Mouse (Mus musculus): ENCODE measurements at regions not wholly inside any gene's neighbourhood (a gene's known extent, or its start where the extent isn't known, plus 50 kb on each side); places are given as distances from the start of the nearest gene placed in this dataset.

DNA sequence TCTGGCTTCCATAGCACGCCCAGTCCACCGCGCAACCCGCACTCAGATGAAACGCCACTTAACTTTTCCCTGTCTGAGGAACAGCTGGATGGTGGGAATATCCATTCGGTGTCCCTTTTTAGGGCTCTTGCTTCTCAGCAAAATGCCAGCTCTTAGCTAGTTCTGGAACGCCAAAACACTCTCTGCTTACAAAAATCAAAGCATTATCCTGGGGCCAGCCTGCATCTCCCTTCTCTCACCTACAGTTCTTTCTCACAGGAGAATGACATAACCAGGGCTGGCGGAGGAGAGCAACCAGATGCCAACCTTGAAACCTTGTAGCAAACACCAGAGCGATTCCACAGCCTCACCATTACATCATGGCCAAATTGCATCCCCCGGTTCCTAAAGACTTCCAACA is 236.4 kb upstream of the Kazn start:
- H3K4me1 ChIP-seq (ENCODE audit: control insufficient read depth, insufficient read depth, low read length) = peaks cover 22% of the 10 kb centered on the region
- 78% methylated on average over 10 of the region's 10 CpGs for WGBS
- H3K4me3 ChIP-seq (replicated peaks; ENCODE audit: low read depth, low read length) = peak overlapping the region; percentile 20
- ATAC-seq (ENCODE audit: low FRiP score, low TSS enrichment) (no peak), DNase-seq (no peak)
- no peaks in the 10 kb centered on the region for H3K36me3 ChIP-seq (ENCODE audit: control insufficient read depth, insufficient read depth, low read length)
- H3K27ac ChIP-seq (replicated peaks; ENCODE audit: low read depth, low read length) = no peak overlapping the region
- no peaks in the 10 kb centered on the region for H3K27me3 ChIP-seq (ENCODE audit: control insufficient read depth, insufficient read depth, low read length)
- no peak overlapping the region for H3K9ac ChIP-seq (replicated peaks; ENCODE audit: low read length)
- no peaks in the 10 kb centered on the region for H3K9me3 ChIP-seq (ENCODE audit: control insufficient read depth, low read length)
- H3K4me2 ChIP-seq (ENCODE audit: low read length) = peak overlapping the region; percentile 51

DNA sequence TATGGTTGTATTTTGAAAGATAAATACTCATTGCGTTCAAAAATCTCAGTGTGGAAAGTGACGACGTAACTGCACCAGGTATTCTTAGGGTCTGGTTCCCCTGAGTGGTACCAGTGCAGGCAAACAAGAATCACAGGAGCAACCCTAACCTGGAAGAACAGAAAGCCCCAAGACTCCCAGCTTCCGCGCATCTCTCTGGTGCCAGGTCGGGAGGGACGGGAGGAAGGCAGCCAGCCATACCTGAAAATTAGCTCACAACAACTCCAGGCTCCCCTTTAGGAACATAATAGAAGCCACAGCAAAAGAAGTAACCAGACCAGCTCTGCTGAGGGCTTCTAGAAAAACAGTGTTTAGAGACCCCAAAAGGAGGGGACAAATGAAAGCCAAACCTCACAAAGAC is 235.4 kb upstream of the Kazn start:
- no peak overlapping the region for H3K9ac ChIP-seq (replicated peaks; ENCODE audit: low read length)
- H3K4me1 ChIP-seq (ENCODE audit: control insufficient read depth, insufficient read depth, low read length) = peaks cover 22% of the 10 kb centered on the region
- H3K36me3 ChIP-seq (ENCODE audit: control insufficient read depth, insufficient read depth, low read length) = no peaks in the 10 kb centered on the region
- 0 out of 2 replicates have a peak overlapping the region, but pooled peaks have one; percentile 20 for H3K4me3 ChIP-seq (replicated peaks; ENCODE audit: low read depth, low read length)
- no peaks in the 10 kb centered on the region for H3K27me3 ChIP-seq (ENCODE audit: control insufficient read depth, insufficient read depth, low read length)
- peak overlapping the region; percentile 51 for H3K4me2 ChIP-seq (ENCODE audit: low read length)
- WGBS = 81% methylated on average over 7 of the region's 7 CpGs
- H3K27ac ChIP-seq (replicated peaks; ENCODE audit: low read depth, low read length) = no peak overlapping the region
- no peaks in the 10 kb centered on the region for H3K9me3 ChIP-seq (ENCODE audit: control insufficient read depth, low read length)
- ATAC-seq (ENCODE audit: low FRiP score, low TSS enrichment) (no peak), DNase-seq (no peak)

DNA sequence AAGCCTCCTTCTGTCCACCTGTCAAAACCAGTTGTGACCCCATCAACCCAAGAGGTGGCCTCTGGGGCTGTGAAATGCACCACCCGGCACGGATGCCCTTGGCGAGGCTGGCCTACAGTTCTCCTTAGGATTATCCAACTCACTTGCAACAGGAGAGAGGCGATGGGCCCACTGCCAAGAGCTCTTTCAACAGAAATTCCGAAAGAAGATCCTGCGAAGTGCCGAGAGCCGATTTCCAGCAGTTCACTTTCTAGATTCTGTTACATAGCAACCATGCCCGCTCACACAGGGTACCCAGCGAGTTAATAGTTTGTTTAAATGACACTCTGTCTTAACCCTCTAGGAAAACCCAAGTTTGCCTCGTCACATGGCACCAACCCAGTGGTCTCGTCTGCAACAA is 234.8 kb upstream of the Kazn start:
- no peak overlapping the region for H3K4me3 ChIP-seq (replicated peaks; ENCODE audit: low read depth, low read length)

DNA sequence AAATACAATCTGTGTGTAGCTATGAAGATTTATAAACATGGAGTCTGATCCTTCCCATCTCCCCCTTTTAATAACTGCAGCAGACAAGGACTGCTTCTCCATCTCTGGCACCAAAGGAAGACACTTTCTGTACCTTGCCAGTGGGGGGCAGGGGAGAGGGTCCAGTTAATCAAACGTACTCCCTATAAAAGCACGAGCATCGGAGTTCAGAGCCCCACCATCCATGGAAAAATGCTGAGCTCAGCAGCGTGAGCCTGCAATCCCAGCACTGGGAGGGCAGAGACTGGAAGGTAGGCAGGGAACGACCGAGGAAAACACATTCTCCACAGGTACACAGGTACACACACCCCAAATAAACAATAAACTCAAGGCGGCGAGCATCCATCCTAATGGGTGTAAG is 234.1 kb upstream of the Kazn start:
- ATAC-seq (ENCODE audit: low FRiP score, low TSS enrichment) = no peak
- no peak for DNase-seq
- no peak overlapping the region for H3K27ac ChIP-seq (replicated peaks; ENCODE audit: low read depth, low read length)
- no peaks in the 10 kb centered on the region for H3K27me3 ChIP-seq (ENCODE audit: control insufficient read depth, insufficient read depth, low read length)
- H3K4me3 ChIP-seq (replicated peaks; ENCODE audit: low read depth, low read length) = no peak overlapping the region
- H3K36me3 ChIP-seq (ENCODE audit: control insufficient read depth, insufficient read depth, low read length) = no peaks in the 10 kb centered on the region
- WGBS = 73% methylated on average over 8 of the region's 8 CpGs
- peaks cover 22% of the 10 kb centered on the region for H3K4me1 ChIP-seq (ENCODE audit: control insufficient read depth, insufficient read depth, low read length)
- no peak overlapping the region for H3K4me2 ChIP-seq (ENCODE audit: low read length)
- no peak overlapping the region for H3K9ac ChIP-seq (replicated peaks; ENCODE audit: low read length)
- H3K9me3 ChIP-seq (ENCODE audit: control insufficient read depth, low read length) = no peaks in the 10 kb centered on the region

More for the DNA sequence above, 234.8 kb upstream of the Kazn start:
- Histone ChIP-seq H3K9ac (replicated peaks; ENCODE audit: low read length) (no peak overlapping the region), H3K9me3 (ENCODE audit: control insufficient read depth, low read length) (no peaks in the 10 kb centered on the region), H3K4me1 (ENCODE audit: control insufficient read depth, insufficient read depth, low read length) (peaks cover 22% of the 10 kb centered on the region), H3K36me3 (ENCODE audit: control insufficient read depth, insufficient read depth, low read length) (no peaks in the 10 kb centered on the region), H3K27me3 (ENCODE audit: control insufficient read depth, insufficient read depth, low read length) (no peaks in the 10 kb centered on the region), H3K27ac (replicated peaks; ENCODE audit: low read depth, low read length) (no peak overlapping the region), H3K4me2 (ENCODE audit: low read length) (peak overlapping the region; percentile 51)
- peak; percentile 82 for DNase-seq
- WGBS = 37% methylated on average over 12 of the region's 12 CpGs
- ATAC-seq (ENCODE audit: low FRiP score, low TSS enrichment) = no peak

DNA sequence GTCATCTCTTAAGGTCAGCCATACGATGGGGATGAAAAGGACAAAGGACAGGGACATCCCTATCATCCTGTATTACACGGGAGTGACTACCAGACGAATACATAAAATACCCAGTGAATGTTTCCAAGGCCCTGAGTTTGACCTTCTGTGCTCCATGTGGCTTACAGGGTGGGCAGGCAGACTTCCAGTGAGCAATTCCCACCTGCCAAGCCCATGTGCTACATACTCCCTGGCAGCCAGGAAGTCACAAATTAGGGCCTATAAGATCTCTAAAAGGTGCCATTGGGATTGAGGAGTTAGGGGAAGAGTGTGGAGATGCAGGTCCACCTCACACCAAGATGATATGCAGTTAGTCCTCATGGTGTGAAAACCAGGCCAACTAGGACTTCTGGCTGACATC is 233.1 kb upstream of the Kazn start:
- DNase-seq (no peak), ATAC-seq (ENCODE audit: low FRiP score, low TSS enrichment) (no peak)
- Histone ChIP-seq H3K27ac (replicated peaks; ENCODE audit: low read depth, low read length) (no peak overlapping the region), H3K4me1 (ENCODE audit: control insufficient read depth, insufficient read depth, low read length) (peaks cover 26% of the 10 kb centered on the region), H3K9me3 (ENCODE audit: control insufficient read depth, low read length) (no peaks in the 10 kb centered on the region), H3K27me3 (ENCODE audit: control insufficient read depth, insufficient read depth, low read length) (no peaks in the 10 kb centered on the region), H3K9ac (replicated peaks; ENCODE audit: low read length) (no peak overlapping the region), H3K4me3 (replicated peaks; ENCODE audit: low read depth, low read length) (no peak overlapping the region), H3K36me3 (ENCODE audit: control insufficient read depth, insufficient read depth, low read length) (no peaks in the 10 kb centered on the region), H3K4me2 (ENCODE audit: low read length) (no peak overlapping the region)
- WGBS = 78% methylated on average over 3 of the region's 3 CpGs

DNA sequence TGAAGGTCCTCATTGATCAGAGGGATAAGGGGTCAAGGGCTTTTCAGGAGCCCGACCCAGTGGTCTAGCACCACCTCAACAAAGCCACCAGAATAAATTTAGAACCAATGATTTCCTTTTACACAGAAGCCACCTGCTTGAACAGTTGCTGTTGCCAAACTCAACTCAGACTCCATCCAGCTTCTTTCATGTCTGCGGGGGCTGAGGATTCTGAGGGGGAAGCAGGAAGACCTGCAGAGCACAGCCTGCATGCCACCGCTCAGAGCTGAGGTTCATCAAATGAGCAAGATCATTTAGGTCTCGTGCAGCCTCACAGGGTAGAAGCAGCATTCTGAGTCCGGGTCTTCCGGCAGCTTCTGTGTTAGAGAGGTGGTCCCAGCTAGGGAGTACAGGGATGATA is 231.6 kb upstream of the Kazn start:
- H3K27me3 ChIP-seq (ENCODE audit: control insufficient read depth, insufficient read depth, low read length) = no peaks in the 10 kb centered on the region
- peaks cover 26% of the 10 kb centered on the region for H3K4me1 ChIP-seq (ENCODE audit: control insufficient read depth, insufficient read depth, low read length)
- no peak overlapping the region for H3K9ac ChIP-seq (replicated peaks; ENCODE audit: low read length)
- H3K9me3 ChIP-seq (ENCODE audit: control insufficient read depth, low read length) = no peaks in the 10 kb centered on the region
- DNase-seq (no peak), ATAC-seq (ENCODE audit: low FRiP score, low TSS enrichment) (no peak)
- H3K4me2 ChIP-seq (ENCODE audit: low read length) = no peak overlapping the region
- no peaks in the 10 kb centered on the region for H3K36me3 ChIP-seq (ENCODE audit: control insufficient read depth, insufficient read depth, low read length)
- WGBS = 87% methylated on average over 6 of the region's 6 CpGs
- H3K4me3 ChIP-seq (replicated peaks; ENCODE audit: low read depth, low read length) = no peak overlapping the region
- no peak overlapping the region for H3K27ac ChIP-seq (replicated peaks; ENCODE audit: low read depth, low read length)

DNA sequence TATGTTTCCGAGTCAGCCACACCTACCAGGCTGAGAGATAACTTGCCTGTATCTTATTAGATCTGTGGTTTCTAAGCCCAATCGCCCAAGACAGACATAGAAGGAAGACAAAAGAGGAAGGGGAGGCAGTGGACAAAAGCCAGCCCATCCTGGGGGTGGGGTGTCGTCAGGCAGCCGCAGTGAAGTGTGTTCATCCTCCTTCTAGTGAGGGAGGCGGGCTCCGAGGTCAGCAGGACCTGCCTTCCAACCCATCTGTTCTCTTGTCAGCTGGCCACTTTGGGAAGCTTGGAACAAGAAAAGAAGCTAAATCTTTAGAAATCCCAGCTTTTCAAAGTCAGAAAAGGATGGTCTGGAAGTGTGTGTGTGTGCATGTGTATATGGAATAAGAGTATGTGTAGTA is 228.7 kb upstream of the Kazn start:
- no peaks in the 10 kb centered on the region for H3K36me3 ChIP-seq (ENCODE audit: control insufficient read depth, insufficient read depth, low read length)
- ATAC-seq (ENCODE audit: low FRiP score, low TSS enrichment) (no peak), DNase-seq (no peak)
- no peaks in the 10 kb centered on the region for H3K27me3 ChIP-seq (ENCODE audit: control insufficient read depth, insufficient read depth, low read length)
- H3K9me3 ChIP-seq (ENCODE audit: control insufficient read depth, low read length) = no peaks in the 10 kb centered on the region
- H3K9ac ChIP-seq (replicated peaks; ENCODE audit: low read length) = no peak overlapping the region
- H3K27ac ChIP-seq (replicated peaks; ENCODE audit: low read depth, low read length) = 0 out of 2 replicates have a peak overlapping the region, but pooled peaks have one; percentile 15
- H3K4me3 ChIP-seq (replicated peaks; ENCODE audit: low read depth, low read length) = no peak overlapping the region
- WGBS = 33% methylated on average over 6 of the region's 6 CpGs
- no peak overlapping the region for H3K4me2 ChIP-seq (ENCODE audit: low read length)
- peaks cover 4% of the 10 kb centered on the region; the same call in 1 of the 2 replicates for H3K4me1 ChIP-seq (ENCODE audit: control insufficient read depth, insufficient read depth, low read length)

DNA sequence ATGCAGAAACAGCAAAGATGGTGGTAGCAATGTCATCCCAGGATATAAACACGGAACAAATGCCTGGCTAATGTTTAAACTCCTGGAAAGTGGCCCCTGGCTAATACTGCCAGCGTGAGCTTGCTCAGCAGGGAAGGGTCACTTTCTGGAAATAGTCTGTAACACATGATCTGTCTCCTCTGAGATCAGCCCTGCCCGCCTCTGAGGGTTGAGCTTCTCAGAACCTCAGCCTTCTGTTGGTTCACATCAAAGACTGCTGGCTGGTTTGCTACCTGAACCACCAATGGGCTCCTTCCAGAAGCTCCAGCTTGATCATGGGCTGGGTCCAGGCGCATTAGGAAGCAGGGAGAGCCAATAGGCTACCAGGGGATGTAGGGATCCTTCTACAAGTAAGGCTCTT is 226.0 kb upstream of the Kazn start:
- no peak overlapping the region for H3K4me2 ChIP-seq (ENCODE audit: low read length)
- 89% methylated on average over 4 of the region's 4 CpGs for WGBS
- no peaks in the 10 kb centered on the region for H3K36me3 ChIP-seq (ENCODE audit: control insufficient read depth, insufficient read depth, low read length)
- H3K4me1 ChIP-seq (ENCODE audit: control insufficient read depth, insufficient read depth, low read length) = peaks cover 12% of the 10 kb centered on the region; the same call in 1 of the 2 replicates
- H3K27me3 ChIP-seq (ENCODE audit: control insufficient read depth, insufficient read depth, low read length) = no peaks in the 10 kb centered on the region
- DNase-seq (no peak), ATAC-seq (ENCODE audit: low FRiP score, low TSS enrichment) (no peak)
- no peak overlapping the region for H3K9ac ChIP-seq (replicated peaks; ENCODE audit: low read length)
- H3K9me3 ChIP-seq (ENCODE audit: control insufficient read depth, low read length) = no peaks in the 10 kb centered on the region
- H3K4me3 ChIP-seq (replicated peaks; ENCODE audit: low read depth, low read length) = no peak overlapping the region
- H3K27ac ChIP-seq (replicated peaks; ENCODE audit: low read depth, low read length) = no peak overlapping the region

DNA sequence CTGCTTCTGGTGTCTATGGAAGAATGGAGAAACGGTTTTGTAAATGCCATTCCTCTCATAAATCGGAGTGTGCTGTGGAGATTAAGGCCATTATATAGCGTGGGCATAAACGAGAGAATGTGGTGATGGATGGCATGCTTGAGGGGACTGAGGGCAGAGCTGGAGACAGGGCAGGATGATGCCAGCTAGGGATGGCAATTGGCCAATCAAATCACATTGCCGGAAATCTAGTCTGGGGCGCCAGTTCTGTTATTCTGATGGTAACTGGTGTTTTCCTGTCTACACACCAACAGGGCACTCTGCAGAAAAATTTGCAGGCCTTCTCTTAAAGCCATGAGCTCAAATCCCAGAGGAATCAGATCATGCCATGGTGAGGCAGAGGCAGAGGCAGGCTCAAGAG is 224.9 kb upstream of the Kazn start:
- Histone ChIP-seq H3K9ac (replicated peaks; ENCODE audit: low read length) (no peak overlapping the region), H3K36me3 (ENCODE audit: control insufficient read depth, insufficient read depth, low read length) (no peaks in the 10 kb centered on the region), H3K4me3 (replicated peaks; ENCODE audit: low read depth, low read length) (no peak overlapping the region), H3K4me1 (ENCODE audit: control insufficient read depth, insufficient read depth, low read length) (peaks cover 12% of the 10 kb centered on the region; the same call in 1 of the 2 replicates), H3K4me2 (ENCODE audit: low read length) (no peak overlapping the region), H3K9me3 (ENCODE audit: control insufficient read depth, low read length) (no peaks in the 10 kb centered on the region), H3K27me3 (ENCODE audit: control insufficient read depth, insufficient read depth, low read length) (no peaks in the 10 kb centered on the region), H3K27ac (replicated peaks; ENCODE audit: low read depth, low read length) (no peak overlapping the region)
- DNase-seq (no peak), ATAC-seq (ENCODE audit: low FRiP score, low TSS enrichment) (no peak)
- 93% methylated on average over 6 of the region's 6 CpGs for WGBS
